Mouse (Mus musculus): Measurements from ENCODE around the gene Hspa1b. TPM values are rescaled to one million over a fixed set of nuclear protein-coding genes. Genes with fewer than 3 reads are reported as not detected.

Hspa1b gene
- polyA plus RNA-seq, 1 experiment from 2014 or later, result 0.35 TPM

DNA sequence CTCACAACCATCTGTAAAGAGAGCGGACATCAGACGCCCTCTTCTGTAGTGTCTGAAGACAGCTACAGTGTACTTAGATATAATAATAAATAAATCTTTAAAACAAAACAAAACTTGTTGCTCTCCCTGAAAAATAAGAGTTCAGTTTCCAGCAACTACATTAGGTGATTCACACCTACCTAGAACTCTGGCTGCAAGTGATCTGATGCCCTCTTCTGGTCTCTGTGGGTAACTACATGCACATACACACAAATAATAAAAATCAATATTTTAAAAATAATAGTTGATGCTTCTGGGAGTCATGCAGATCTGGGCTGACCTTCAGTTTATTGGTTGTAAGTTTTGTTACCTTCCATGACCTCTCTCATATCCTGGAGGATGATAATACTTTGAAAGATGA, 25.2 kb upstream of the Hspa1b start:
- Histone ChIP-seq H3K9me3 (ENCODE audit: control insufficient read depth, low read length) (no peaks in the 10 kb centered on the region), H3K27me3 (ENCODE audit: control insufficient read depth, insufficient read depth, low read length) (no peaks in the 10 kb centered on the region), H3K4me2 (ENCODE audit: low read depth, low read length) (no peak overlapping the region), H3K36me3 (ENCODE audit: control insufficient read depth, insufficient read depth, low read length) (peaks cover 8% of the 10 kb centered on the region), H3K27ac (ENCODE audit: low read depth, low read length) (no peak overlapping the region), H3K9ac (replicated peaks; ENCODE audit: low read depth, low read length) (no peak overlapping the region), H3K4me3 (ENCODE audit: low read depth, low read length) (no peak overlapping the region), H3K4me1 (ENCODE audit: control insufficient read depth, insufficient read depth, low read length) (peaks cover 13% of the 10 kb centered on the region; the same call in 1 of the 2 replicates)
- 80% methylated on average over 2 of the region's 2 CpGs for WGBS
- no peak for ATAC-seq (ENCODE audit: low read depth)

GRCm38 (mm10) chr17:34982328-34982727, 23.3 kb upstream of the Hspa1b start:
- Histone ChIP-seq H3K27ac (ENCODE audit: low read depth, low read length) (peak overlapping the region; percentile 97; the same call in 1 of the 2 replicates), H3K4me3 (ENCODE audit: low read depth, low read length) (peak overlapping the region; percentile 80), H3K9me3 (ENCODE audit: control insufficient read depth, low read length) (no peaks in the 10 kb centered on the region), H3K36me3 (ENCODE audit: control insufficient read depth, insufficient read depth, low read length) (peaks cover 8% of the 10 kb centered on the region), H3K4me1 (ENCODE audit: control insufficient read depth, insufficient read depth, low read length) (peaks cover 13% of the 10 kb centered on the region; the same call in 1 of the 2 replicates), H3K9ac (replicated peaks; ENCODE audit: low read depth, low read length) (peak overlapping the region; percentile 81), H3K27me3 (ENCODE audit: control insufficient read depth, insufficient read depth, low read length) (no peaks in the 10 kb centered on the region), H3K4me2 (ENCODE audit: low read depth, low read length) (peak overlapping the region; percentile 97)
- ATAC-seq (ENCODE audit: low read depth), result no peak
- under 1% methylated on average over 15 of the region's 15 CpGs for WGBS

DNA sequence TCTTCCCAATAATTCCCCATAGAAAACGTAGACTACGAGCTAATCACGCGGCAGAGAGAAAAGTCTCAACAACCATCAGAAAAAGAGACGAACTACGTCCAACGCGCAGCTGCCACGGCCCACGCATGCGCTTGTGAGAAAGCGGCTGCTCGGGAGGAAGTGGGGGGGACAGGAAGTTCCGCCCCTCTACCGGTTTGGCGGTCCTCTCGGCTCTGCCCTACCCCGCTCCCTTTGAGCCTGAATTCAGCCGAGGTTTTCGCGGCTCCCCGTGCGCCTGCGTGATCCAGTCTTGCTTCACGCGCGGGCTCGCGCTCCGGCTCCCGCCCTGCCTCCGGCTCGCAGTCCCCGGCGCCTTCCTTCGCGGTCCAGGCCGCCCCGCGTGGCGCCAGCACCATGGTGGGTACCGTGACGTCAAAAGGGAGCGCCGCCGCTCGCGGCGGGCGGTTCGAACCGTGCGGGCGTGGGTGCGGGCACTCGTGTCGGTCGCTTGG, 22.7 kb upstream of the Hspa1b start, which contains the start of gene Lsm2:
Gene Lsm2, plus strand, starts transcription at position 173 of the 491 bp plus-strand sequence.
- H3K4me1 ChIP-seq (ENCODE audit: control insufficient read depth, insufficient read depth, low read length), result peaks cover 13% of the 10 kb centered on the region; the same call in 1 of the 2 replicates
- peak within 1 kb of the TSS; percentile 97 for H3K27ac ChIP-seq (ENCODE audit: low read depth, low read length)
- peak within 1 kb of the TSS; percentile 81 for H3K9ac ChIP-seq (replicated peaks; ENCODE audit: low read depth, low read length)
- peaks cover 8% of the 10 kb centered on the region for H3K36me3 ChIP-seq (ENCODE audit: control insufficient read depth, insufficient read depth, low read length)
- no peaks in the 10 kb centered on the region for H3K27me3 ChIP-seq (ENCODE audit: control insufficient read depth, insufficient read depth, low read length)
- H3K4me2 ChIP-seq (ENCODE audit: low read depth, low read length), result peak within 1 kb of the TSS; percentile 97
- WGBS, result under 1% methylated on average over 58 of the region's 58 CpGs
- peak within 1 kb of the TSS; percentile 80 for H3K4me3 ChIP-seq (ENCODE audit: low read depth, low read length)
- no peaks in the 10 kb centered on the region for H3K9me3 ChIP-seq (ENCODE audit: control insufficient read depth, low read length)
- ATAC-seq (ENCODE audit: low read depth), result peak; percentile 95

- Histone ChIP-seq H3K4me2 (ENCODE audit: low read depth, low read length) (peak overlapping the region; percentile 97), H3K4me3 (ENCODE audit: low read depth, low read length) (peak overlapping the region; percentile 80), H3K27me3 (ENCODE audit: control insufficient read depth, insufficient read depth, low read length) (no peaks in the 10 kb centered on the region), H3K9ac (replicated peaks; ENCODE audit: low read depth, low read length) (no peak overlapping the region; the same call in 1 of the 2 replicates), H3K36me3 (ENCODE audit: control insufficient read depth, insufficient read depth, low read length) (no peaks in the 10 kb centered on the region), H3K9me3 (ENCODE audit: control insufficient read depth, low read length) (no peaks in the 10 kb centered on the region), H3K4me1 (ENCODE audit: control insufficient read depth, insufficient read depth, low read length) (peaks cover 13% of the 10 kb centered on the region; the same call in 1 of the 2 replicates), H3K27ac (ENCODE audit: low read depth, low read length) (no peak overlapping the region)
- ATAC-seq (ENCODE audit: low read depth), result no peak
- 17% methylated on average over 2 of the region's 2 CpGs for WGBS
Observed at GRCm38 (mm10) chr17:34980655-34981054, 21.6 kb upstream of the Hspa1b start.

DNA sequence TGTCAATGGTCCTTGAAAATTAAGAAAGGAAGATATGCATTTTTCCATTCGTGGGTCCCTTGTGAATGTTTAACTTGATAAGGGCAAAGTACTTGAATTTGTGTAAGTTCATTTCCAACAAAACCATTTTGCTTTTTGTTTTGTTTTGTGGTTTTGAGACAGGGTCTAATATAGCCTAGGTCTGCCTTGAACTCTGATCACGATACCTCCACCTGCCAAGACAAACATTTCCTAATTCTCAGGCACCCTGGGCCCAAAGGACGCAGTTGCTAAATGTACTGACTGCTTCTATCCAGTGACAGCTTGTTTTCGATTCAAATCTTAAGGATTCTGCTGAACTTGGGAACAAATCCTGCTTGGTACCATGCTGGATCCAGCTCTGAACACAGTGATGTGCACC, 20.6 kb upstream of the Hspa1b start:
- Histone ChIP-seq H3K4me2 (ENCODE audit: low read depth, low read length) (no peak overlapping the region), H3K36me3 (ENCODE audit: control insufficient read depth, insufficient read depth, low read length) (no peaks in the 10 kb centered on the region), H3K4me3 (ENCODE audit: low read depth, low read length) (no peak overlapping the region), H3K4me1 (ENCODE audit: control insufficient read depth, insufficient read depth, low read length) (peaks cover 13% of the 10 kb centered on the region; the same call in 1 of the 2 replicates), H3K27ac (ENCODE audit: low read depth, low read length) (no peak overlapping the region), H3K9me3 (ENCODE audit: control insufficient read depth, low read length) (no peaks in the 10 kb centered on the region), H3K27me3 (ENCODE audit: control insufficient read depth, insufficient read depth, low read length) (no peaks in the 10 kb centered on the region), H3K9ac (replicated peaks; ENCODE audit: low read depth, low read length) (no peak overlapping the region)
- WGBS, result 96% methylated on average over 4 of the region's 4 CpGs
- no peak for ATAC-seq (ENCODE audit: low read depth)

DNA sequence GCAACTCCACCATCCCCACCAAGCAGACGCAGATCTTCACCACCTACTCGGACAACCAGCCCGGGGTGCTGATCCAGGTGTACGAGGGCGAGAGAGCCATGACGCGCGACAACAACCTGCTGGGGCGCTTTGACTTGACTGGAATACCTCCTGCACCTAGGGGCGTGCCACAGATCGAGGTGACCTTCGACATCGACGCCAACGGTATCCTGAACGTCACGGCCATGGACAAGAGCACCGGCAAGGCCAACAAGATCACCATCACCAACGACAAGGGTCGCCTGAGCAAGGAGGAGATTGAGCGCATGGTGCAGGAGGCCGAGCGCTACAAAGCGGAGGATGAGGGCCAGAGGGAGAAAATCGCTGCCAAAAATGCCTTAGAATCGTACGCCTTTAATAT, 19.2 kb upstream of the Hspa1b start:
- WGBS, result 90% methylated on average over 27 of the region's 27 CpGs
- no peak for ATAC-seq (ENCODE audit: low read depth)
- H3K4me2 ChIP-seq (ENCODE audit: low read depth, low read length), result no peak overlapping the region
- H3K27me3 ChIP-seq (ENCODE audit: control insufficient read depth, insufficient read depth, low read length), result no peaks in the 10 kb centered on the region
- peaks cover 13% of the 10 kb centered on the region; the same call in 1 of the 2 replicates for H3K4me1 ChIP-seq (ENCODE audit: control insufficient read depth, insufficient read depth, low read length)
- H3K36me3 ChIP-seq (ENCODE audit: control insufficient read depth, insufficient read depth, low read length), result no peaks in the 10 kb centered on the region
- H3K27ac ChIP-seq (ENCODE audit: low read depth, low read length), result no peak overlapping the region
- no peaks in the 10 kb centered on the region for H3K9me3 ChIP-seq (ENCODE audit: control insufficient read depth, low read length)
- H3K9ac ChIP-seq (replicated peaks; ENCODE audit: low read depth, low read length), result no peak overlapping the region
- no peak overlapping the region for H3K4me3 ChIP-seq (ENCODE audit: low read depth, low read length)

GRCm38 (mm10) chr17:34977000-34977399, 18.0 kb upstream of the Hspa1b start:
- no peak overlapping the region for H3K9ac ChIP-seq (replicated peaks; ENCODE audit: low read depth, low read length)
- WGBS, result 97% methylated on average over 20 of the region's 20 CpGs
- H3K4me2 ChIP-seq (ENCODE audit: low read depth, low read length), result no peak overlapping the region
- H3K4me1 ChIP-seq (ENCODE audit: control insufficient read depth, insufficient read depth, low read length), result peaks cover 11% of the 10 kb centered on the region; the same call in 1 of the 2 replicates
- no peak for ATAC-seq (ENCODE audit: low read depth)
- H3K27me3 ChIP-seq (ENCODE audit: control insufficient read depth, insufficient read depth, low read length), result no peaks in the 10 kb centered on the region
- H3K9me3 ChIP-seq (ENCODE audit: control insufficient read depth, low read length), result no peaks in the 10 kb centered on the region
- H3K27ac ChIP-seq (ENCODE audit: low read depth, low read length), result no peak overlapping the region
- H3K36me3 ChIP-seq (ENCODE audit: control insufficient read depth, insufficient read depth, low read length), result no peaks in the 10 kb centered on the region
- no peak overlapping the region for H3K4me3 ChIP-seq (ENCODE audit: low read depth, low read length)

DNA sequence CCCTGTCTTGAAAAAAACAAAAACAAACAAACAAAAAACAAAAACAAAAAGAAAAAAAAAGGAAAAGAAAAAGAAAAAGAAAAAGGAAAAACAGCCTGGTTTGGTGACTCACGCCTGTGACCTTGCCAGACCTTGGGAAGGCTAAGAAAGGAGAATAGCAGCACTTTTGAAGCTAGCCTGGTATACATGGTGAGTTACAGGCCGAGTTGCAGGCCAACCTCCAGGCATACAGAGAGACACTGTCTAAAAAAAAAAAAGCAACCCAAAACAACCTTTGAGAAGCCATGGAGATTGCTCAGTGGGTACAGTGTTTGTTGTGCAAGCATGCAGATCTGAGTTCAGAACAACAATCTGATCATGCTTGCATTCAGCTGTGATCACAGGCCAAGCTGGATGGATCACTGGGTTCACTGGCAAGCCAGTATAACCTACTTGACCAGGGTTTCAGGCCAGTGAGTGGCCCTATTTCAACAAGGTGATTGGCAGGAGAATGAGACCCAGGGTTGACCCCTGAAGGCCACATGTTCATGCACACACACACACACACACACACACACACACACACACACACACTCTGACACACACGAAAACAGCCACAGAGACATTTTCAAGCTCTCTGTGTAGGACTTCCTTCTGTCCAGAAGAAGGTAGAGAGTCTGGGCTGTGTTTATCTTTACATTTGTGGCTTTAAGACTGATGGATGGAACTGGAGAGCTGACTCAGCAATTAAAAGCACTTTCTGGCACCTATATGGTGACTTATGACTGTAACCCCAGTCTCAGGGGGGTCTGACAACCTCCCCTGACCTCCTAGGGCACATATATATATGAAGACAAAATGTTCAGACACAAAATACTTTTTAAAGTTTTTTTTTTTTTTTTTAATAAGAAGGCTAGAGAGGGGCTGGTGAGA, 16.8 kb upstream of the Hspa1b start:
- H3K9me3 ChIP-seq (ENCODE audit: control insufficient read depth, low read length), result no peaks in the 10 kb centered on the region
- no peak for ATAC-seq (ENCODE audit: low read depth)
- 84% methylated on average over 3 of the region's 3 CpGs for WGBS
- no peak overlapping the region for H3K27ac ChIP-seq (ENCODE audit: low read depth, low read length)
- H3K4me2 ChIP-seq (ENCODE audit: low read depth, low read length), result no peak overlapping the region
- H3K36me3 ChIP-seq (ENCODE audit: control insufficient read depth, insufficient read depth, low read length), result no peaks in the 10 kb centered on the region
- H3K27me3 ChIP-seq (ENCODE audit: control insufficient read depth, insufficient read depth, low read length), result no peaks in the 10 kb centered on the region
- no peak overlapping the region for H3K9ac ChIP-seq (replicated peaks; ENCODE audit: low read depth, low read length)
- H3K4me1 ChIP-seq (ENCODE audit: control insufficient read depth, insufficient read depth, low read length), result peaks cover 6% of the 10 kb centered on the region; the same call in 1 of the 2 replicates
- no peak overlapping the region for H3K4me3 ChIP-seq (ENCODE audit: low read depth, low read length)

All from neural tube, embryonic 14.5 days (tissue).